Mouse (Mus musculus) heart, adult 8-10 months (tissue): ENCODE results near the gene Lrrd1. TPM values are rescaled to one million over a fixed set of nuclear protein-coding genes. Genes with fewer than 3 reads are reported as not detected.

Source experiments
- total RNA-seq, 4 experiments: library from RNA; stranded (reverse); gene quantifications; 2 replicates each; pipeline ENCODE4 v1.2.4; 2022

Gene Lrrd1
- total RNA-seq, 4 experiments from 2014 or later = 0.12 to 0.19 TPM; not detected in 2

Other genes with a start within 250 kb of the Lrrd1 start
- 1 to 10 TPM; 8.1 to 9.9 (median 8.7) TPM for gene Pex1, start 249.1 kb upstream of the Lrrd1 start, total RNA-seq
- 1 to 10 TPM; 3.8 to 7.9 (median 4.7) TPM for gene Rbm48, start 248.6 kb upstream of the Lrrd1 start, total RNA-seq
- not detected for gene Tmbim7, start 194.0 kb upstream of the Lrrd1 start, total RNA-seq
- gene Gatad1, start 188.0 kb upstream of the Lrrd1 start, total RNA-seq = 10 to 100 TPM; 85.9 to 93.7 (median 90.6) TPM
- 10 to 100 TPM; 19.1 to 25.8 (median 23.2) TPM for gene Ankib1, start 42.2 kb upstream of the Lrrd1 start, total RNA-seq
- 10 to 100 TPM; 27.5 to 32.2 (median 31.1) TPM for gene Krit1, start 42.0 kb upstream of the Lrrd1 start, total RNA-seq
- 1 to 10 TPM; 3.1 to 3.6 (median 3.2) TPM for gene Mterf1a, start 48.8 kb downstream of the Lrrd1 start, total RNA-seq
- 10 to 100 TPM; 40.7 to 52.6 (median 49.2) TPM for gene Akap9, start 82.9 kb downstream of the Lrrd1 start, total RNA-seq